Mouse (Mus musculus): ENCODE results near the gene Adam1a. TPM values are rescaled to one million over a fixed set of nuclear protein-coding genes. Genes with fewer than 3 reads are reported as not detected.
A peak's percentile ranks its signal among the peaks of the same experiment; 100 is the strongest.

Adam1a gene
- polyA plus RNA-seq, 1 experiment: 140 TPM

DNA sequence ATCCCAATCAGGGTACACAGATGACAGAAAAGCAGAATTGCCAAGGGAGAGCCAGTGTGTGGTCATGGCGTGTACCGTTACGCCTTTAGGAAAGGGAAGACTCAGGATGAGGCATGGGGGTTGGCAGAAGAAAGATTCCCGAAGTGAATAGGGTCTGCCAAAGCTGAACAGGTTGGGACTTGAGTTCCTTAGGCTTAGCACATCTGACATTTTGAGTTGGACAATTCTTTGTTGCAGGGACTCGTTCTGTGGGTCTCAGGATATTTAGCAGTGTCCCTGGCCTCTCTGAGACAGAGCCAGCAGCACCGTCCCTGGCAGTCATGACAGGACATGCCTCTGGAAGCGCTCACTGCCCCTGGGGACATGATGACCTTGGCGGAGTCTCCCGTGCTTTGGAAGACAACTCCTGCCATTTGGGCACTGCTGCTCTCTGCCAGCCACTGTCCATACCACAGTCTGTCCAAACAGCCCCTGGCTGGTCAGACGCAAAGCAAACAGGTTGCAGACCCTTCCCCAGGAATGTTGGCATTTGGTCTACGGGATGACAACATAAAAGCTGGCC is 31.7 kb upstream of the Adam1a start:
- no peaks in the 10 kb centered on the region for H3K36me3 ChIP-seq (ENCODE audit: control insufficient read depth, insufficient read depth, low read length)
- H3K27ac ChIP-seq (ENCODE audit: control insufficient read depth, insufficient read depth, low read depth, low read length): no peak overlapping the region
- H3K4me3 ChIP-seq (ENCODE audit: control insufficient read depth, low read depth, low read length): no peak overlapping the region
- H3K27me3 ChIP-seq (ENCODE audit: control insufficient read depth, insufficient read depth, low read length): no peaks in the 10 kb centered on the region
- H3K4me1 ChIP-seq (ENCODE audit: control insufficient read depth, insufficient read depth, low read length): no peaks in the 10 kb centered on the region
- TF ChIP-seq POLR2A (IDR thresholded peaks at IDR 0.05; ENCODE audit: control insufficient read depth, low read depth, low read length) (no peak), CTCF (IDR thresholded peaks at IDR 0.05; ENCODE audit: control insufficient read depth, insufficient read depth, insufficient replicate concordance, low read depth, low read length) (no peak)

DNA sequence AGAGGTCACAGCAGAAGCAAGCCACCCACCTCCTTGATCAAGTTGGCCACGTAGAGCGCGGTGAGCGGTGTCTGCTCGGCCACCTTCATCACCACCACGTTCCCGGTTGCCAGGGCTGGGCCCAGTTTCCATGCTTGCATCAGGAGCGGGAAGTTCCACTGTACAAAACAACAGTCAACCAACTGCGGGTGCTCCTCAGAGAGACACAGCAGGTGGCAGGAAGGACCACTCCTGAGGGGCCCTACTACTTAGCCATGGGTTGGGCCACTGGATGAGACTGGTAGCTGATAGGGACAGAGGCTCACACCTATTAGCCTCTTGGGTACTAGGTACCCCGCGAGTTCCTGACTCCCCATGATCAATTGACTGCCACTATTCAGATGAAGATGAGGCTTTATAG is 30.6 kb upstream of the Adam1a start:
- H3K4me3 ChIP-seq (ENCODE audit: control insufficient read depth, low read depth, low read length): no peak overlapping the region
- no peaks in the 10 kb centered on the region for H3K4me1 ChIP-seq (ENCODE audit: control insufficient read depth, insufficient read depth, low read length)
- no peaks in the 10 kb centered on the region for H3K36me3 ChIP-seq (ENCODE audit: control insufficient read depth, insufficient read depth, low read length)
- H3K27me3 ChIP-seq (ENCODE audit: control insufficient read depth, insufficient read depth, low read length): no peaks in the 10 kb centered on the region
- TF ChIP-seq CTCF (IDR thresholded peaks at IDR 0.05; ENCODE audit: control insufficient read depth, insufficient read depth, insufficient replicate concordance, low read depth, low read length) (no peak), POLR2A (IDR thresholded peaks at IDR 0.05; ENCODE audit: control insufficient read depth, low read depth, low read length) (no peak)
- no peak overlapping the region for H3K27ac ChIP-seq (ENCODE audit: control insufficient read depth, insufficient read depth, low read depth, low read length)

DNA sequence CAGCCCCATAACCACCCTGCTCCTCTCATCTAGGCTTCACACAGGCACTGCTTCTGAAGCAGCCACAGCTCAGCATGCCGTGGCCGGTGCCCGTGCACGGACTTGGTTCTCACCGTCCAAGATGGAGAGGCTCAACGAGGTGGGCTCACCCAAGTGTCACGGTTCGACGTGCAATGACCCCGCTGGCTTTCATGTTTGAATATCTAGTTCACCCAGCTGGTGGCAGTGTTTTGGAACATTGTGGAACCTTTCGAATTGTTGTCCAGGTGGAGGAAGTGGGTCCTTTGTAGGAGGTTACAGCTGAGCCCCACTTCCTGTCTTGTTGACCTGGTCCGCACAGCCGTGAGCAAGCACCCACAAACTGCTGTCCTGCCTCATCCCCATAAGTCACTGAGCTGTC is 28.9 kb upstream of the Adam1a start:
- Histone ChIP-seq H3K4me3 (ENCODE audit: control insufficient read depth, low read depth, low read length) (no peak overlapping the region), H3K27ac (ENCODE audit: control insufficient read depth, insufficient read depth, low read depth, low read length) (no peak overlapping the region), H3K36me3 (ENCODE audit: control insufficient read depth, insufficient read depth, low read length) (no peaks in the 10 kb centered on the region), H3K4me1 (ENCODE audit: control insufficient read depth, insufficient read depth, low read length) (no peaks in the 10 kb centered on the region), H3K27me3 (ENCODE audit: control insufficient read depth, insufficient read depth, low read length) (no peaks in the 10 kb centered on the region)
- TF ChIP-seq POLR2A (IDR thresholded peaks at IDR 0.05; ENCODE audit: control insufficient read depth, low read depth, low read length) (no peak), CTCF (IDR thresholded peaks at IDR 0.05; ENCODE audit: control insufficient read depth, insufficient read depth, insufficient replicate concordance, low read depth, low read length) (no peak)

DNA sequence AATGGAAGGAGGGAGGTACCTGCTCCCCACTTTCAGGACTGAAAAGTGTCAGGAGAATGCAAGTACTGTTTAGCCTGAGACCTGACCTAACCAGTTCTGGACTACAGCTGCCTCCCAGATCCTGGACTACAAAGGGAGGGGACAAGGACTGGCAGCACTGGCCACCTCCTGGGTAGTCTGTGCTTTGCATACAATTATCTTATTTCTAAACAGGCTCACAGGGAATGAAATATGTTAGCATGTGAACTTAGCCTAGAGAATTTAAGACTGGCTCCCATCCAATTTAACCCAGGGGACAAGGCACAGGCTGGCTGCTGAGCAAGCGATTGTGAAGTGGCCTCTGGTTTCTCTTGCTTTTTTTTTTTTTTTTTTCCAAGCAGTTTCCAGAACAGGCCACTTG is 25.5 kb upstream of the Adam1a start:
- Histone ChIP-seq H3K27ac (ENCODE audit: control insufficient read depth, insufficient read depth, low read depth, low read length) (no peak overlapping the region), H3K4me3 (ENCODE audit: control insufficient read depth, low read depth, low read length) (no peak overlapping the region), H3K36me3 (ENCODE audit: control insufficient read depth, insufficient read depth, low read length) (no peaks in the 10 kb centered on the region), H3K4me1 (ENCODE audit: control insufficient read depth, insufficient read depth, low read length) (no peaks in the 10 kb centered on the region), H3K27me3 (ENCODE audit: control insufficient read depth, insufficient read depth, low read length) (no peaks in the 10 kb centered on the region)
- no peak for TF ChIP-seq POLR2A (IDR thresholded peaks at IDR 0.05; ENCODE audit: control insufficient read depth, low read depth, low read length)
- TF ChIP-seq CTCF (IDR thresholded peaks at IDR 0.05; ENCODE audit: control insufficient read depth, insufficient read depth, insufficient replicate concordance, low read depth, low read length): no peak

DNA sequence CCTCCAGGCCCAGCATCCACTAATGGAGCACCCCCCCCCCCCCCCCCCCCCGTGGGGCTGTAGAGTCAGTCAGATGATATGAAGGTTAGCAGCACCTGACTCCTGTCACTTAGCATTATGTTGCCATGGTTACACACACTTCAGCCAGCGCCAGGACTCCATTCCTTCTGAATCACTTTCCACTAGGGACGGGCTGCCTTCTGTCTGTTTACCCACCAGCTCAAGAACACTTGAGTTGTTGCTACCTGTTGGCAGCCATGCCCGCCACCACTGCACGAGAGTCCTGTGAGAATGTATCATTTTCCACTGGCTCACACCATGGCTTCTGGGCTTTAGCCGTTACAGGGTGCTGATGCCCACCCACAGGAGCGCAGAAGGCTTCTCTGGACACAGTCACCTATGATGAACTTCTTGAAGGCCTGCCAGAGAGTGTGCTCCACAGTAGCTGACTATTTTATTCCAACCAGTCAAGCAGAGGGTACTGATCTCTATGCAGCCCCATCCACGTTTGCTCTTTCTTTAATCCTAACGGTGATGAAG is 24.7 kb upstream of the Adam1a start:
- H3K36me3 ChIP-seq (ENCODE audit: control insufficient read depth, insufficient read depth, low read length): no peaks in the 10 kb centered on the region
- no peaks in the 10 kb centered on the region for H3K4me1 ChIP-seq (ENCODE audit: control insufficient read depth, insufficient read depth, low read length)
- no peaks in the 10 kb centered on the region for H3K27me3 ChIP-seq (ENCODE audit: control insufficient read depth, insufficient read depth, low read length)
- H3K27ac ChIP-seq (ENCODE audit: control insufficient read depth, insufficient read depth, low read depth, low read length): no peak overlapping the region
- no peak overlapping the region for H3K4me3 ChIP-seq (ENCODE audit: control insufficient read depth, low read depth, low read length)
- TF ChIP-seq CTCF (IDR thresholded peaks at IDR 0.05; ENCODE audit: control insufficient read depth, insufficient read depth, insufficient replicate concordance, low read depth, low read length): no peak
- no peak for TF ChIP-seq POLR2A (IDR thresholded peaks at IDR 0.05; ENCODE audit: control insufficient read depth, low read depth, low read length)

DNA sequence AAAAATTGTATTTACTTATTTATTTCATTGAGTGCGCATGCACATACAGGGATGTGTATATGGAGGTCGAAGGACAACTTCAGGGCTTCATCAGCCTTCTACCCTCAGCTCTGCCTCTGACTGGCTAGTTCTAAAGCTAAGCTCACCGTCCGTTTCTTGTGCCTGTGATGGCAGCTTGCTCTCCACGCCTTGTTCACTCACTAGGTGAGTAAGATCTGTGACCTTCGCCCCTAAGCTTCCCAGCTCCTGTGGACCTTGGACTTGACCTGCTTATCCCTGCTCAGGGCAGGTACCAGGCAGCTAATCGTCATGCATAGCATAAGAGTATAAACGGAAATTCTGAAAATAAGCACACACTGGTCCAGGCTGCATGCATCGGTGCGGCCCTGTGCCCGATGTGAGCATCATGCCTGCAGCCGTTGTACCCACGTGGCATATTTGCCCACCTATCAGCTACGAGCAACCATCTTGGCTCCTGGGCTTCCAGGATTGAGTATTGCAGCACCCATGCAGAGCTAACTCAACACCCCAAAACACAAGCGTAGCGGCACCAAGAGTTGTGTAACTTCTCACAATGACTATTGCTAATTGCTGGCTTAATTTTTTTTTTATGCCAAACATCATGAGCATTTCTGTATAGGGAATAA is 20.9 kb upstream of the Adam1a start:
- Histone ChIP-seq H3K27ac (ENCODE audit: control insufficient read depth, insufficient read depth, low read depth, low read length) (no peak overlapping the region), H3K36me3 (ENCODE audit: control insufficient read depth, insufficient read depth, low read length) (no peaks in the 10 kb centered on the region), H3K4me3 (ENCODE audit: control insufficient read depth, low read depth, low read length) (no peak overlapping the region), H3K27me3 (ENCODE audit: control insufficient read depth, insufficient read depth, low read length) (no peaks in the 10 kb centered on the region), H3K4me1 (ENCODE audit: control insufficient read depth, insufficient read depth, low read length) (peaks cover 6% of the 10 kb centered on the region)
- TF ChIP-seq CTCF (IDR thresholded peaks at IDR 0.05; ENCODE audit: control insufficient read depth, insufficient read depth, insufficient replicate concordance, low read depth, low read length) (no peak), POLR2A (IDR thresholded peaks at IDR 0.05; ENCODE audit: control insufficient read depth, low read depth, low read length) (no peak)

DNA sequence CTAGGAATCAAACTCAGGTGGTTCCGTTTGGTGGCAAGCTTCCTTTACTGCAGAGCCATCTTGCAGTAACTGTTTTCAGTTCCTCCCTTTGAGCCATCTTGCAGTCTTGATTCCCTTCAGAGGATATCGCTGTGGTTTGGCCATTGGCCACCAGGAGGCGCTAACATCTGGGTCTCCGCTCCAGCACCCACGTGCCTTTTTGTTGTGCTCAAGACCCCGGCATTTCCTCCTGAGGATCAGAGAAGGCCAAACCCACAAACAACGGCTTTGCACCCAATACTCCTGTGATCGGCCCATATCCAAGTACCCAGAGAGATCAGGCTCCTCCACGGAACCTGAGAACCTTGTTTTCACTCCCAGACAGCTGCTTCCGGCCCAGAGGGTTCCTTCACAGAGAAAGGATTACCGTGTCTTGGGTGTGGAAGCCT is 19.2 kb upstream of the Adam1a start:
- TF ChIP-seq CTCF (IDR thresholded peaks at IDR 0.05; ENCODE audit: control insufficient read depth, insufficient read depth, insufficient replicate concordance, low read depth, low read length): peak; percentile 97
- no peak for TF ChIP-seq POLR2A (IDR thresholded peaks at IDR 0.05; ENCODE audit: control insufficient read depth, low read depth, low read length)
- Histone ChIP-seq H3K36me3 (ENCODE audit: control insufficient read depth, insufficient read depth, low read length) (no peaks in the 10 kb centered on the region), H3K27me3 (ENCODE audit: control insufficient read depth, insufficient read depth, low read length) (no peaks in the 10 kb centered on the region), H3K4me1 (ENCODE audit: control insufficient read depth, insufficient read depth, low read length) (peaks cover 6% of the 10 kb centered on the region), H3K27ac (ENCODE audit: control insufficient read depth, insufficient read depth, low read depth, low read length) (no peak overlapping the region), H3K4me3 (ENCODE audit: control insufficient read depth, low read depth, low read length) (peak overlapping the region; percentile 9)

All from testis, adult 2 months (tissue).